Mouse (Mus musculus) midbrain, embryonic 14.5 days (tissue): Measurements from ENCODE around the gene Lrp1. TPM values are rescaled to one million over a fixed set of nuclear protein-coding genes. Genes with fewer than 3 reads are reported as not detected.

Experiments
- ATAC-seq: fragments of 200-750 bp; cut with Nextera tagmentation; 2 replicates; pipeline ENCODE4 v1.8.0; 2017; ENCODE audit warnings: moderate number of reproducible peaks, moderate library complexity; ENCODE audit not compliant: low FRiP score, low TSS enrichment
- DNase-seq: peaks from one replicate; pipeline ENCODE4 v3.0.0-alpha.2; 2015
- H3K27ac ChIP-seq: fragments of 300-500 bp; sonication (generic); replicated peaks from 2 replicates; pipeline ENCODE4 v1.5.1; 2014; ENCODE audit warnings: mild to moderate bottlenecking, low read depth, low read length, moderate library complexity
- H3K27me3 ChIP-seq: fragments of 300-500 bp; sonication (generic); 2 replicates; pipeline ENCODE4 v1.6.1; 2014; ENCODE audit warnings: low read length, control low read depth, mixed read lengths; ENCODE audit not compliant: control insufficient read depth, insufficient read depth
- H3K36me3 ChIP-seq: fragments of 300-500 bp; sonication (generic); 2 replicates; pipeline ENCODE4 v1.6.1; 2014; ENCODE audit warnings: low read length, control low read depth; ENCODE audit not compliant: control insufficient read depth, insufficient read depth
- H3K4me1 ChIP-seq: fragments of 300-500 bp; sonication (generic); 2 replicates; pipeline ENCODE4 v1.6.1; 2014; ENCODE audit warnings: mild to moderate bottlenecking, antibody characterized with exemption, low read length, control low read depth; ENCODE audit not compliant: control insufficient read depth, insufficient read depth
- H3K4me2 ChIP-seq: fragments of 300-500 bp; sonication (generic); 2 replicates; pipeline ENCODE4 v1.6.1; 2014; ENCODE audit warnings: mild to moderate bottlenecking, low read length, moderate library complexity
- H3K4me3 ChIP-seq: fragments of 300-500 bp; sonication (generic); replicated peaks from 2 replicates; pipeline ENCODE4 v1.5.1; 2014; ENCODE audit warnings: low read depth, low read length
- H3K9ac ChIP-seq: fragments of 300-500 bp; sonication (generic); replicated peaks from 2 replicates; pipeline ENCODE4 v1.6.1; 2014; ENCODE audit warnings: mild to moderate bottlenecking, low read length, moderate library complexity
- H3K9me3 ChIP-seq: fragments of 300-500 bp; sonication (generic); 2 replicates; pipeline ENCODE4 v1.6.1; 2016; ENCODE audit warnings: low read length, control low read depth, mixed read lengths; ENCODE audit not compliant: control insufficient read depth
- WGBS: fragments of 180-500 bp; shearing (Covaris S2); extraction: QIAGEN DNeasy Blood & Tissue Kit; methylation state at CpG from one replicate; pipeline ENCODE4 v1.1.7; 2014; 5-methylcytosine and 5-hydroxymethylcytosine counted together
- polyA plus RNA-seq: library from polyadenylated mRNA; unstranded; fragments of >200 nt; fragmentation: Nextera tagmentation; extraction: Ambion mirVana; gene quantifications from 2 replicates; pipeline ENCODE4 v1.2.1, GENCODE M21; 2014

The Lrp1 gene
- polyA plus RNA-seq, 1 experiment from 2014 or later, result 131 TPM

DNA sequence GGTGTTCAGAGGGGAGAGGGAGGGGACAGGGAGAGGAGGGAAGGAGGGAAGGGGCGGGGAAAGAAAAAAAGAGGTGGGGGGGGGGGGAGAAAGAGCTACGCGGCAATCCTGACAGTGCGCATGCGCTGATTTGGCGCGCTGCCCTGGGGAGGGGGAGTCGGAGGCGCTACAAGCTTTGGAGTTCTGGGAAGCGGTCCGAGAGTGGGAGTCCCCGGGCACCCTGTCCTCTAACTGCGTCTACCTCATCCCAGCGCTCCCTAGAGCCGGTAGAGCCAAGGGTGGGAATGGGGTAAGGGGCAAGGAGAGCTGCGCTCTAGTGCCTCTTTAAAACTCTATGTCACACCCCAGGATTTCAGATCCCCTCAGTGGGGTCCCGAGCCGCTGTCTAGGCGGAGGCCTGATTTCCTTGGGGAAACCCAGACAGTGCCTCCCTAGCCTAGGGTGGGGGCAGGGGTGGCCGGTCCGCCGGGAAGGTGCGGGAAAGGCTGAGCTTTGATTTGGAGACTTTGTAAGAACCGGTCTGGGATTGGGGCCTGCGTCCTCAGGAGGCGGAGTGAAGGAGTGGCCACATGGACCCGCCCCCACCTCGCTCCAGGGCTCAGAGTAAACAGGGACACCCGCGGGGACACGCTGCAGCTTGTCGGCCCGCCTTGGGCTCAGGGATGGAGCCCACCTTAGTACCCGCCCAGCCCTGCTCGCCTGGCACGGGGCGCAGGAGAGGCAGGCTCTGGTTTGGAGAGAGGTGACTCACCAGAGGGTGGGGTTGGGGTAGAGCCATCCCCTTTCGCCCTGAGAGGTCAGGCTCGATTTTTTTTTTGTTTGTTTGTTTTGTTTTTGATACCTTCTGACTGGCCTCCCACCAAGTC, 476 bp upstream of the Lrp1 start:
- Histone ChIP-seq H3K36me3 (peaks cover 6% of the 10 kb centered on the region; the same call in 1 of the 2 replicates), H3K27me3 (no peaks in the 10 kb centered on the region), H3K4me3 (peak overlapping the region; percentile 88), H3K9ac (peak overlapping the region; percentile 95), H3K27ac (peak overlapping the region; percentile 90), H3K4me1 (peaks cover 32% of the 10 kb centered on the region), H3K4me2 (peak overlapping the region; percentile 96), H3K9me3 (0 out of 2 replicates have a peak, but pooled peaks cover under 1% of the 10 kb centered on the region)
- 0% methylated on average over 37 of the region's 39 CpGs for WGBS
- peak; percentile 95 for DNase-seq
- peak; percentile 83 for ATAC-seq

- H3K9me3 ChIP-seq, result no peaks in the 10 kb centered on the region
- peak overlapping the region; percentile 95 for H3K9ac ChIP-seq
- H3K4me2 ChIP-seq, result peak overlapping the region; percentile 96
- ATAC-seq, result peak; percentile 11; the same call in 1 of the 2 replicates
- H3K27me3 ChIP-seq, result no peaks in the 10 kb centered on the region
- peak; percentile 62 for DNase-seq
- peaks cover 6% of the 10 kb centered on the region; the same call in 1 of the 2 replicates for H3K36me3 ChIP-seq
- 0% methylated on average over 12 of the region's 12 CpGs for WGBS
- H3K4me1 ChIP-seq, result peaks cover 46% of the 10 kb centered on the region
- peak overlapping the region; percentile 88 for H3K4me3 ChIP-seq
- H3K27ac ChIP-seq, result peak overlapping the region; percentile 90
Measured at GRCm38 (mm10) chr10:127619941-127620405, 975 bp downstream of the Lrp1 start.

DNA sequence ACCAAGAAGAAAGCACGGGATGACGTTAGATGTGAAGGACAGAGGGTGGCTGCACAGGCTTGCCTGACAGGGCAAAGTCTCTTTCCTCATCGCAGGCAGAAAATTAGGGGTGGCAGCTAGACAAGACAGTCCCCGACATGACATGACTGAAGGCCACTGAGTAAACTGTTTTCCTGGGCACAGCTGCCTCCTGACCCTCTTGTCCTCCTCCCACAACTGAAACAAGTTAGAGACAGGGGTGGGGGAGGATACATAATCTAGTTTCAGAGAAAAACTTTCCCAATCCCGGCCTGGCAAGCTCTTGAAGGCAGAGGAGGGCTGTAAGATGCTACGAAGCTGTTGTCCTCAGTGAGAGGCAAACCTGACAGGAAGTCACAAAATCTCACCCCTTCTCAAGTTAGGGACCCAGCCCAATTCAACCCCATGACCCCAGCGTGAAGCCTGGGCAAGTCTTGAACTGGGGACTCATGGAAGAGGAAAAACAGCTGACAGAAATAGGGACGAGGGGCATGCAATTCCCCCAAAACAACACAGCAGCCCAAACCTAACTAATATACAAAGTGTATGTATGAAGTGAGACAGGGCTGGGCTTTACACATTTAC, 1.7 kb downstream of the Lrp1 start:
- ATAC-seq, result no peak
- H3K27me3 ChIP-seq, result no peaks in the 10 kb centered on the region

DNA sequence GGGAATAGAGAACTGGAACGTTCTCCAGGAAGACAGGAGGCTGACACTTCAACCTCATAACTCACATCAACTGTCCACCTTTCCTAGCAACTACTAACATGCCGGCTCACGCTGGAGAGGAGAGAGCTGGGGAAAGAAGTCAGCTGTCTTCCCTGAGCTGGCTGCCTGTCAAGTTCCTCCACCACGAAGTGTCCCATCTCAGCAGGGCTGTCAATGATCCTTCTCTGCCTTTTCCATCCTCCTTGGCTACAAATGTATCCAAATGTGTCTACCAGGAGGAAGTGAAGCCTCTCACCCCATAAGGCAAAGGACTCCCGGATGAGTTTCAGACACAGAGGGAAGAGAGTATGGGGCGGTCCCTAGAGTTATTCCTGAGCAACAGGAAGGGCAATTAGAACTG, 2.8 kb downstream of the Lrp1 start:
- peaks cover 58% of the 10 kb centered on the region for H3K4me1 ChIP-seq
- peak overlapping the region; percentile 96 for H3K4me2 ChIP-seq
- WGBS, result 58% methylated on average over 6 of the region's 6 CpGs
- ATAC-seq, result no peak
- DNase-seq, result no peak
- H3K9me3 ChIP-seq, result no peaks in the 10 kb centered on the region
- H3K27ac ChIP-seq, result no peak overlapping the region
- peaks cover 10% of the 10 kb centered on the region; the same call in 1 of the 2 replicates for H3K36me3 ChIP-seq
- peak overlapping the region; percentile 95; the same call in 1 of the 2 replicates for H3K9ac ChIP-seq
- peak overlapping the region; percentile 88; the same call in 1 of the 2 replicates for H3K4me3 ChIP-seq
- no peaks in the 10 kb centered on the region for H3K27me3 ChIP-seq

More for the DNA sequence above, 1.7 kb downstream of the Lrp1 start:
- peak overlapping the region; percentile 96 for H3K4me2 ChIP-seq
- peak overlapping the region; percentile 95 for H3K9ac ChIP-seq
- no peaks in the 10 kb centered on the region for H3K9me3 ChIP-seq
- H3K4me3 ChIP-seq, result peak overlapping the region; percentile 88
- WGBS, result 14% methylated on average over 8 of the region's 8 CpGs
- peaks cover 54% of the 10 kb centered on the region for H3K4me1 ChIP-seq
- peaks cover 6% of the 10 kb centered on the region; the same call in 1 of the 2 replicates for H3K36me3 ChIP-seq
- DNase-seq, result no peak
- H3K27ac ChIP-seq, result peak overlapping the region; percentile 90; the same call in 1 of the 2 replicates

GRCm38 (mm10) chr10:127617294-127617693, 3.7 kb downstream of the Lrp1 start:
- ATAC-seq (no peak), DNase-seq (no peak)
- peaks cover 58% of the 10 kb centered on the region for H3K4me1 ChIP-seq
- no peaks in the 10 kb centered on the region for H3K9me3 ChIP-seq
- no peak overlapping the region for H3K27ac ChIP-seq
- WGBS, result 78% methylated on average over 4 of the region's 4 CpGs
- H3K9ac ChIP-seq, result 0 out of 2 replicates have a peak overlapping the region, but pooled peaks have one; percentile 1
- no peak overlapping the region for H3K4me3 ChIP-seq
- H3K4me2 ChIP-seq, result peak overlapping the region; percentile 96
- H3K27me3 ChIP-seq, result no peaks in the 10 kb centered on the region
- H3K36me3 ChIP-seq, result peaks cover 17% of the 10 kb centered on the region

DNA sequence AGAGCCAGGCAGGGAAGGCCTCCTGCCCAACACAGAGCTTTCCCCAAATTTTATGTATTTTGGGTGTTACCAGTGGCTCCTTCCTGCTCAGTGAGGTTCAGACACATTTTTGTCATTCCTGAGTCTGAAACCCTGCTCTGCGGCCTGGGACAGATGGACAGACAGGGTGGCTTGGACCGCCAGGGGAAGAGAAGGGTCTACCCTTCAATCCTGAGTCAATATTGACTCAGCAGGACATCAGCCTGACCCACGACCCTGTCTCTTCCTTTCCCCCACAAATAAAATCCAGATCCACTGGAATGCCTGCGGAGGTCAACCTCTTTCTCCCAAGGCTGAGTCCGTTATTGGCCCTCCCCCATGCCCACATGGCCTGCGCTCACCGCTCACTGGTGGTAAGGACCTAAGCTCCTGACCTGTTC, 4.7 kb downstream of the Lrp1 start:
- no peak for ATAC-seq
- Histone ChIP-seq H3K4me3 (no peak overlapping the region), H3K4me2 (peak overlapping the region; percentile 18), H3K27ac (no peak overlapping the region), H3K36me3 (peaks cover 28% of the 10 kb centered on the region), H3K9me3 (no peaks in the 10 kb centered on the region), H3K27me3 (no peaks in the 10 kb centered on the region), H3K4me1 (peaks cover 58% of the 10 kb centered on the region), H3K9ac (no peak overlapping the region)
- no peak for DNase-seq
- 48% methylated on average over 7 of the region's 7 CpGs for WGBS

DNA sequence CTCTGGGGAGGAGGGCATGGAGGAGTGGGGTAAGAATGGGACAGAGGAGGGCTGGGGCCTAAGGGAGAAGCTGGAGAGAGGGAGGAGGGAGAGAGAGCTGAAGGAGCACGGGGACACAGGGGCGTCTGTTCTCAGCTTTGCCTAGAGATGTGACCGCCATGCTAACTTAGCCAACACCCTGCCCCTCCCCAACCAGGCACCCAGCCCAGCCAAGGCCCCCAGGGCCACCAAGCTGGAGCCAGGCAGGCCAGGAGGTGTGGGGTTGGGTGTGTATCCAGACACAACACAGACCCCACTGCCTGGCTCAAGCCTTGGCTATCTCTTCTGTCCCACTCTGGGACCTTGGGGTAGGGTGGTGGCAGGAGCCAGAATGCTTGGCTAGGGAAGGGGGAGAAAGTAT, 5.4 kb downstream of the Lrp1 start:
- H3K36me3 ChIP-seq, result peaks cover 33% of the 10 kb centered on the region
- no peak overlapping the region for H3K4me3 ChIP-seq
- ATAC-seq, result no peak
- H3K27me3 ChIP-seq, result no peaks in the 10 kb centered on the region
- H3K9me3 ChIP-seq, result no peaks in the 10 kb centered on the region
- 66% methylated on average over 3 of the region's 3 CpGs for WGBS
- no peak for DNase-seq
- H3K9ac ChIP-seq, result 0 out of 2 replicates have a peak overlapping the region, but pooled peaks have one; percentile 9
- peak overlapping the region; percentile 18 for H3K4me2 ChIP-seq
- peaks cover 58% of the 10 kb centered on the region for H3K4me1 ChIP-seq
- H3K27ac ChIP-seq, result 0 out of 2 replicates have a peak overlapping the region, but pooled peaks have one; percentile 32

DNA sequence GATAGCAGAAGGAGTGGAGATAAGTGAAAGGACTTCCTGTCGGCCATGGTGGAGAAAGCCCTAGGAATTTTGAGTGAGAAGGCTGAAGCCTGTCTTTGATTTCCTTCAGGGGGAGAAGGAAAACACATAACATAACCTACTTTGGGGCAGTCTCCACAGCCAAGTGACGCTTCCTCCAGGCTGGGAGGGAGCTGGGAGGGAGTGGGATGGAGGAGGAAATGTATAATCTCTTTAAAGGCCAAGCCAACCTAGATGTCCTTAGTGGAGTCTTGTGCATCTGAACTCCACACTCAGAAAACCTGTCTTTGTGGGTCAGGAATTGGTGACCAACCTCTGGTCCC, 5.9 kb downstream of the Lrp1 start:
- Histone ChIP-seq H3K4me1 (peaks cover 58% of the 10 kb centered on the region), H3K9me3 (no peaks in the 10 kb centered on the region), H3K27me3 (no peaks in the 10 kb centered on the region), H3K27ac (no peak overlapping the region; the same call in 1 of the 2 replicates), H3K9ac (0 out of 2 replicates have a peak overlapping the region, but pooled peaks have one; percentile 16), H3K4me2 (peak overlapping the region; percentile 21; the same call in 1 of the 2 replicates), H3K36me3 (peaks cover 39% of the 10 kb centered on the region), H3K4me3 (no peak overlapping the region)
- DNase-seq (no peak), ATAC-seq (no peak)
- WGBS, result 33% methylated on average over 2 of the region's 2 CpGs
